ENCODE assay signal across 8 mouse cellular contexts in the genomic region with DNA sequence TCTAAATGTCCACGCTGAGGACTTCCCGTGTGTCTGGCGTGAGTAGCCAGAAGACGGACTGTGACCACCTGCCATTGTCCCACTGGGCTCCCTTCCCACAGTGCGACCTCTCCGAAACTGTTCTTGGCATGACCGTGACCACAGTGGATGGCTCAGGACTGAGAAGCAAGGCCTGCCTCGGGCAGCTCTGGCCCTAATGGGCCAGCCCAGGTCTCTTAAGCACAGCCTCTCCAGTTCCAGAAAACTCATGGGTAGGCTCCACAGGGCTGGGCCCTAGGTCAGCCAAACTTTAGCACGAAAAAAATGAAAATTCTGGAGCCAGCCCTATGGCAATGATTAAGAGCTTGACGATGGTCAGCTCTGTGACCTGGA. TPM values are rescaled to one million over a fixed set of nuclear protein-coding genes. Genes with fewer than 3 reads are reported as not detected.
DNase-seq lines count a peak whose midpoint lies in the region; ATAC-seq and TF ChIP-seq lines count a peak whose summit lies in the region.

No protein-coding gene starts in this region.

- 62% methylated on average over 10 of the region's 10 CpGs for WGBS in spleen, adult 2 months
- WGBS in limb, embryonic 10.5 days: 61% methylated on average over 10 of the region's 10 CpGs
- WGBS in neural tube, embryonic 13.5 days: 51% methylated on average over 10 of the region's 10 CpGs

- peak overlapping the region; percentile 37; the same call in 1 of the 2 replicates for H3K4me3 ChIP-seq in spleen, adult 2 months (ENCODE audit: extremely low read depth, insufficient read depth, insufficient read length)
- peak overlapping the region; percentile 78 for H3K4me3 ChIP-seq in limb, embryonic 10.5 days
- peak overlapping the region; percentile 81 for H3K4me3 ChIP-seq in neural tube, embryonic 13.5 days

- H3K9me3 ChIP-seq in limb, embryonic 10.5 days (replicated peaks): no peaks in the 10 kb centered on the region
- no peaks in the 10 kb centered on the region for H3K9me3 ChIP-seq in neural tube, embryonic 13.5 days

- no peaks in the 10 kb centered on the region for H3K27me3 ChIP-seq in spleen, adult 2 months (ENCODE audit: control insufficient read depth, insufficient read depth, low read length)
- no peaks in the 10 kb centered on the region for H3K27me3 ChIP-seq in limb, embryonic 10.5 days (ENCODE audit: low read depth, poor library complexity, severe bottlenecking)
- no peaks in the 10 kb centered on the region for H3K27me3 ChIP-seq in neural tube, embryonic 13.5 days

- peak; percentile 80 for ATAC-seq in cerebellum, adult (ENCODE audit: insufficient number of reproducible peaks, low FRiP score, low TSS enrichment)
- peak; percentile 79 for ATAC-seq in neural tube, embryonic 13.5 days (ENCODE audit: low read depth)

- no peaks in the 10 kb centered on the region for H3K36me3 ChIP-seq in spleen, adult 2 months (ENCODE audit: control insufficient read depth, insufficient read depth, low read length)
- no peaks in the 10 kb centered on the region for H3K36me3 ChIP-seq in limb, embryonic 10.5 days
- H3K36me3 ChIP-seq in neural tube, embryonic 13.5 days: no peaks in the 10 kb centered on the region

- DNase-seq in cerebellum, adult 18-20 months: no peak
- DNase-seq in spleen, adult 2 months (ENCODE audit: low read depth in 1 of 2, low spot score in 2 of 2): peak in 1 of 2 experiments; percentile 21
- no peak for DNase-seq in spleen, postnatal 36 days (ENCODE audit: low spot score in 2 of 2)
- DNase-seq in limb, embryonic 10.5 days (ENCODE audit: low spot score): no peak
- no peak for DNase-seq in retina, postnatal 1 day
- DNase-seq in c-Kit-positive CD71-positive TER-119-positive erythroid progenitor cells, embryonic 14.5 days (ENCODE audit: low spot score): no peak

- TF ChIP-seq POLR2A in spleen, adult 2 months (IDR thresholded peaks at IDR 0.05; ENCODE audit: low read depth, low read length): no peak

- H3K4me2 ChIP-seq in neural tube, embryonic 13.5 days: peak overlapping the region; percentile 98

- H3K9ac ChIP-seq in neural tube, embryonic 13.5 days: peak overlapping the region; percentile 92

- peaks cover 11% of the 10 kb centered on the region; the same call in 1 of the 2 replicates for H3K4me1 ChIP-seq in spleen, adult 2 months (ENCODE audit: control insufficient read depth, insufficient read depth, insufficient read length)
- H3K4me1 ChIP-seq in limb, embryonic 10.5 days: peaks cover 19% of the 10 kb centered on the region
- H3K4me1 ChIP-seq in neural tube, embryonic 13.5 days (replicated peaks): peaks cover 19% of the 10 kb centered on the region

- H3K27ac ChIP-seq in spleen, adult 2 months (ENCODE audit: insufficient read depth, low read length): peak overlapping the region; percentile 65
- H3K27ac ChIP-seq in limb, embryonic 10.5 days: peak overlapping the region; percentile 90
- H3K27ac ChIP-seq in neural tube, embryonic 13.5 days (replicated peaks): peak overlapping the region; percentile 15

- no peak for TF ChIP-seq CTCF in spleen, adult 2 months (IDR thresholded peaks at IDR 0.05; ENCODE audit: extremely low read depth, insufficient read depth, insufficient read length, insufficient replicate concordance)

RNA-seq across cellular contexts. Expression of a gene that starts 6.1 kb away (rescaled TPM):
- polyA plus RNA-seq in spleen, adult 2 months (2012; rRNA removed): 1.6 and 2.3 TPM in 2 replicates
- polyA plus RNA-seq in limb, embryonic 10.5 days (2016; fragmentation: Nextera tagmentation; extraction: Ambion mirVana): 1.8 and 2.8 TPM in 2 replicates
- 2.0 and 2.2 TPM in 2 replicates for polyA plus RNA-seq in neural tube, embryonic 13.5 days (2015; fragmentation: Nextera tagmentation; extraction: Ambion mirVana)

RNA-seq across cellular contexts. Expression of a gene that starts 59.3 kb away (rescaled TPM):
- polyA plus RNA-seq in spleen, adult 2 months (2012; rRNA removed): not detected in 2 replicates
- polyA plus RNA-seq in limb, embryonic 10.5 days (2016; fragmentation: Nextera tagmentation; extraction: Ambion mirVana): not detected in 2 replicates
- polyA plus RNA-seq in neural tube, embryonic 13.5 days (2015; fragmentation: Nextera tagmentation; extraction: Ambion mirVana): not detected in 2 replicates

Comparison
In these comparisons a context has a peak if more than half of its experiments do, and no peak if none do; other contexts are left out.
1. H3K27ac ChIP-seq: peak in every context shown above with its lines; median percentile 90 in limb, embryonic 10.5 days; 65 in spleen, adult 2 months; 15 in neural tube, embryonic 13.5 days.